Mouse (Mus musculus): Measurements from ENCODE around the gene Zfyve1.

Gene Zfyve1

GRCm38 (mm10) chr12:83525822-83526544 lies 71.0 kb downstream of the Zfyve1 start:
- Histone ChIP-seq H3K4me3 (replicated peaks; ENCODE audit: low read length) (peak overlapping the region; percentile 59), H3K27me3 (ENCODE audit: insufficient read depth, low read length) (no peaks in the 10 kb centered on the region), H3K4me1 (replicated peaks; ENCODE audit: low read depth, low read length) (peaks cover 83% of the 10 kb centered on the region), H3K36me3 (ENCODE audit: insufficient read depth, low read length) (peaks cover 57% of the 10 kb centered on the region), H3K9me3 (ENCODE audit: low read length) (no peaks in the 10 kb centered on the region)
- no peak for TF ChIP-seq CTCF (conservative IDR thresholded peaks at IDR 0.05; ENCODE audit: low read length)
- TF ChIP-seq POU5F1 (IDR thresholded peaks at IDR 0.05; ENCODE audit: borderline replicate concordance, low read length) = no peak
- no peak for TF ChIP-seq NANOG (IDR thresholded peaks at IDR 0.05; ENCODE audit: borderline replicate concordance, low read length)

GRCm38 (mm10) chr12:83524329-83524728 lies 72.7 kb downstream of the Zfyve1 start:
- Histone ChIP-seq H3K9me3 (ENCODE audit: low read length) (no peaks in the 10 kb centered on the region), H3K36me3 (ENCODE audit: insufficient read depth, low read length) (peaks cover 42% of the 10 kb centered on the region), H3K4me1 (replicated peaks; ENCODE audit: low read depth, low read length) (peaks cover 90% of the 10 kb centered on the region), H3K27me3 (ENCODE audit: insufficient read depth, low read length) (no peaks in the 10 kb centered on the region), H3K4me3 (replicated peaks; ENCODE audit: low read length) (peak overlapping the region; percentile 59)
- TF ChIP-seq POU5F1 (IDR thresholded peaks at IDR 0.05; ENCODE audit: borderline replicate concordance, low read length) (no peak), CTCF (conservative IDR thresholded peaks at IDR 0.05; ENCODE audit: low read length) (no peak), NANOG (IDR thresholded peaks at IDR 0.05; ENCODE audit: borderline replicate concordance, low read length) (no peak)

GRCm38 (mm10) chr12:83523892-83524291 lies 73.1 kb downstream of the Zfyve1 start:
- TF ChIP-seq NANOG (IDR thresholded peaks at IDR 0.05; ENCODE audit: borderline replicate concordance, low read length) (peak; percentile 69), CTCF (conservative IDR thresholded peaks at IDR 0.05; ENCODE audit: low read length) (no peak), POU5F1 (IDR thresholded peaks at IDR 0.05; ENCODE audit: borderline replicate concordance, low read length) (no peak)
- no peaks in the 10 kb centered on the region for H3K27me3 ChIP-seq (ENCODE audit: insufficient read depth, low read length)
- peaks cover 91% of the 10 kb centered on the region for H3K4me1 ChIP-seq (replicated peaks; ENCODE audit: low read depth, low read length)
- H3K4me3 ChIP-seq (replicated peaks; ENCODE audit: low read length) = peak overlapping the region; percentile 59
- peaks cover 38% of the 10 kb centered on the region for H3K36me3 ChIP-seq (ENCODE audit: insufficient read depth, low read length)
- no peaks in the 10 kb centered on the region for H3K9me3 ChIP-seq (ENCODE audit: low read length)

GRCm38 (mm10) chr12:83523056-83523455 lies 74.0 kb downstream of the Zfyve1 start:
- TF ChIP-seq NANOG (IDR thresholded peaks at IDR 0.05; ENCODE audit: borderline replicate concordance, low read length) (no peak), POU5F1 (IDR thresholded peaks at IDR 0.05; ENCODE audit: borderline replicate concordance, low read length) (no peak), CTCF (conservative IDR thresholded peaks at IDR 0.05; ENCODE audit: low read length) (no peak)
- Histone ChIP-seq H3K4me1 (replicated peaks; ENCODE audit: low read depth, low read length) (peaks cover 91% of the 10 kb centered on the region), H3K4me3 (replicated peaks; ENCODE audit: low read length) (peak overlapping the region; percentile 49)

GRCm38 (mm10) chr12:83521083-83521482 lies 75.9 kb downstream of the Zfyve1 start:
- Histone ChIP-seq H3K4me1 (replicated peaks; ENCODE audit: low read depth, low read length) (peaks cover 88% of the 10 kb centered on the region), H3K4me3 (replicated peaks; ENCODE audit: low read length) (peak overlapping the region; percentile 93), H3K9me3 (ENCODE audit: low read length) (no peaks in the 10 kb centered on the region), H3K27me3 (ENCODE audit: insufficient read depth, low read length) (no peaks in the 10 kb centered on the region), H3K36me3 (ENCODE audit: insufficient read depth, low read length) (peaks cover 12% of the 10 kb centered on the region)
- no peak for TF ChIP-seq CTCF (conservative IDR thresholded peaks at IDR 0.05; ENCODE audit: low read length)
- no peak for TF ChIP-seq POU5F1 (IDR thresholded peaks at IDR 0.05; ENCODE audit: borderline replicate concordance, low read length)
- TF ChIP-seq NANOG (IDR thresholded peaks at IDR 0.05; ENCODE audit: borderline replicate concordance, low read length) = no peak

More at GRCm38 (mm10) chr12:83523056-83523455, 74.0 kb downstream of the Zfyve1 start:
- H3K9me3 ChIP-seq (ENCODE audit: low read length) = no peaks in the 10 kb centered on the region
- H3K36me3 ChIP-seq (ENCODE audit: insufficient read depth, low read length) = peaks cover 30% of the 10 kb centered on the region
- no peaks in the 10 kb centered on the region for H3K27me3 ChIP-seq (ENCODE audit: insufficient read depth, low read length)

GRCm38 (mm10) chr12:83520311-83520890 lies 76.6 kb downstream of the Zfyve1 start, which contains the start of gene Dcaf4:
Gene Dcaf4 (plus strand): TSS chr12:83520466.
- Histone ChIP-seq H3K9me3 (ENCODE audit: low read length) (no peaks in the 10 kb centered on the region), H3K27me3 (ENCODE audit: insufficient read depth, low read length) (no peaks in the 10 kb centered on the region), H3K4me1 (replicated peaks; ENCODE audit: low read depth, low read length) (peaks cover 88% of the 10 kb centered on the region), H3K36me3 (ENCODE audit: insufficient read depth, low read length) (peaks cover 9% of the 10 kb centered on the region; the same call in 1 of the 2 replicates), H3K4me3 (replicated peaks; ENCODE audit: low read length) (peak within 1 kb of the TSS; percentile 93)
- no peak for TF ChIP-seq NANOG (IDR thresholded peaks at IDR 0.05; ENCODE audit: borderline replicate concordance, low read length)
- TF ChIP-seq CTCF (conservative IDR thresholded peaks at IDR 0.05; ENCODE audit: low read length) = no peak
- no peak for TF ChIP-seq POU5F1 (IDR thresholded peaks at IDR 0.05; ENCODE audit: borderline replicate concordance, low read length)

- TF ChIP-seq NANOG (IDR thresholded peaks at IDR 0.05; ENCODE audit: borderline replicate concordance, low read length) = no peak
- no peak for TF ChIP-seq CTCF (conservative IDR thresholded peaks at IDR 0.05; ENCODE audit: low read length)
- TF ChIP-seq POU5F1 (IDR thresholded peaks at IDR 0.05; ENCODE audit: borderline replicate concordance, low read length) = no peak
Measured at GRCm38 (mm10) chr12:83517580-83517979, 79.4 kb downstream of the Zfyve1 start.

GRCm38 (mm10) chr12:83514216-83514615 lies 82.8 kb downstream of the Zfyve1 start:
- TF ChIP-seq POU5F1 (IDR thresholded peaks at IDR 0.05; ENCODE audit: borderline replicate concordance, low read length) (no peak), CTCF (conservative IDR thresholded peaks at IDR 0.05; ENCODE audit: low read length) (no peak), NANOG (IDR thresholded peaks at IDR 0.05; ENCODE audit: borderline replicate concordance, low read length) (no peak)
- peaks cover 75% of the 10 kb centered on the region for H3K4me1 ChIP-seq (replicated peaks; ENCODE audit: low read depth, low read length)

More at GRCm38 (mm10) chr12:83517580-83517979, 79.4 kb downstream of the Zfyve1 start:
- Histone ChIP-seq H3K4me1 (replicated peaks; ENCODE audit: low read depth, low read length) (peaks cover 83% of the 10 kb centered on the region), H3K9me3 (ENCODE audit: low read length) (no peaks in the 10 kb centered on the region), H3K27me3 (ENCODE audit: insufficient read depth, low read length) (no peaks in the 10 kb centered on the region), H3K4me3 (replicated peaks; ENCODE audit: low read length) (no peak overlapping the region; the same call in 1 of the 2 replicates), H3K36me3 (ENCODE audit: insufficient read depth, low read length) (no peaks in the 10 kb centered on the region)

More at GRCm38 (mm10) chr12:83514216-83514615, 82.8 kb downstream of the Zfyve1 start:
- Histone ChIP-seq H3K4me3 (replicated peaks; ENCODE audit: low read length) (no peak overlapping the region), H3K27me3 (ENCODE audit: insufficient read depth, low read length) (no peaks in the 10 kb centered on the region), H3K9me3 (ENCODE audit: low read length) (no peaks in the 10 kb centered on the region), H3K36me3 (ENCODE audit: insufficient read depth, low read length) (no peaks in the 10 kb centered on the region)

Data from E14TG2a.4 (cell line).